14 mouse cellular contexts compared by ENCODE assay signal in genomic region chr17:43327810-43328209, GRCm38 (mm10). TPM values are rescaled to one million over a fixed set of nuclear protein-coding genes. Genes with fewer than 3 reads are reported as not detected.
DNase-seq lines count a peak whose midpoint lies in the region; ATAC-seq lines count a peak whose summit lies in the region.
"Had no signal": no experiment of that assay in that cellular context is flagged by ENCODE, and none has a peak within 500 bp of the region (broad histone marks: within the 10 kb centered on the region; RNA-seq: fewer than 3 reads in every experiment).

No protein-coding gene starts in this region.

- no peaks in the 10 kb centered on the region for H3K36me3 ChIP-seq in heart, embryonic 15.5 days
- H3K36me3 ChIP-seq in macrophage (ENCODE audit: inconsistent target), result no peaks in the 10 kb centered on the region
- H3K36me3 ChIP-seq: neural tube, embryonic 12.5 days had no signal

- 34% methylated on average over 4 of the region's 6 CpGs for WGBS in heart, embryonic 15.5 days
- 54% methylated on average over 4 of the region's 6 CpGs for WGBS in macrophage (ENCODE audit: missing documents)

- no peaks in the 10 kb centered on the region for H3K27me3 ChIP-seq in heart, embryonic 15.5 days
- H3K27me3 ChIP-seq: neural tube, embryonic 12.5 days had no signal

- no peak for DNase-seq in heart, adult 9 months (ENCODE audit: low spot score in 2 of 2)
- DNase-seq in c-Kit-positive CD71-positive TER-119-positive erythroid progenitor cells, embryonic 14.5 days (ENCODE audit: low spot score), result peak; percentile 58
- no peak for DNase-seq in retina, postnatal 1 day
- no peak for DNase-seq in ovary, postnatal 14 days (ENCODE audit: low spot score)
- DNase-seq in left cerebral cortex, postnatal 4 days, result no peak
- DNase-seq: kidney, adult 8-10 months had no signal

- no peaks in the 10 kb centered on the region for H3K79me2 ChIP-seq in macrophage (ENCODE audit: inconsistent target)

- H3K27ac ChIP-seq in heart, embryonic 15.5 days, result peak overlapping the region; percentile 64; the same call in 1 of the 2 replicates
- H3K27ac ChIP-seq in macrophage, result peak overlapping the region; percentile 12; the same call in 1 of the 2 replicates
- H3K27ac ChIP-seq: neural tube, embryonic 12.5 days had no signal

- H3K4me2 ChIP-seq in heart, embryonic 15.5 days, result no peak overlapping the region

- H3K4me1 ChIP-seq in heart, embryonic 15.5 days (replicated peaks), result peaks cover 24% of the 10 kb centered on the region
- H3K4me1 ChIP-seq: neural tube, embryonic 12.5 days had no signal

- H3K4me3 ChIP-seq in heart, embryonic 15.5 days, result no peak overlapping the region
- H3K4me3 ChIP-seq in macrophage (ENCODE audit: inconsistent target), result no peak overlapping the region

- H3K9ac ChIP-seq in heart, embryonic 15.5 days, result no peak overlapping the region

- no peak for ATAC-seq in heart, embryonic 15.5 days (replicated peaks; ENCODE audit: insufficient number of reproducible peaks, insufficient read depth, low FRiP score, low read depth)
- ATAC-seq in granulocyte monocyte progenitor cell, adult 5-6 weeks (replicated peaks; ENCODE audit: poor library complexity, severe bottlenecking), result peak; percentile 63

- no peaks in the 10 kb centered on the region for H3K9me3 ChIP-seq in heart, embryonic 15.5 days (replicated peaks)

- intact Hi-C loops in left cerebral cortex, postnatal 4 days (cut with DNase I), result no loop called here

RNA-seq across cellular contexts. Expression of gene Adgrf5, which starts 32.4 kb away (rescaled TPM):
- polyA plus RNA-seq in heart, embryonic 15.5 days (2015; fragmentation: Nextera tagmentation; extraction: Ambion mirVana), result 20.5 and 21.3 TPM in 2 replicates
- total RNA-seq in granulocyte monocyte progenitor cell, adult 5-6 weeks (2014; fragmentation: Nextera tagmentation), result not detected in 2 replicates
- total RNA-seq in granulocyte monocyte progenitor cell, adult 5-6 weeks (2017), result not detected in 2 replicates
- total RNA-seq in macrophage (2018; cell fraction: chromatin; rRNA removed), result under 1 TPM in 4 of 26 experiments, not detected in 22; 0.13 to 0.20 (median 0.17) TPM
- total RNA-seq in macrophage (2018; cell fraction: cytosol; rRNA removed), result under 1 TPM in 15 of 26 experiments, not detected in 11; under 0.01 to 0.31 (median 0.07) TPM
- 1 to 10 TPM in 1 of 26 experiments, not detected in 25; 1.2 TPM for total RNA-seq in macrophage (2018; cell fraction: nucleus; rRNA removed)
- polyA plus RNA-seq in macrophage (2018), result 0.07 to 0.43 TPM (median 0.09 TPM) in 3 replicates
- 10 to 100 TPM; 24.0 to 27.2 TPM for total RNA-seq in left cerebral cortex, postnatal 4 days (2021)

RNA-seq across cellular contexts. Expression of gene Adgrf1, which starts 57.7 kb away (rescaled TPM):
- polyA plus RNA-seq in heart, embryonic 15.5 days (2015; fragmentation: Nextera tagmentation; extraction: Ambion mirVana), result not detected in 2 replicates
- total RNA-seq in granulocyte monocyte progenitor cell, adult 5-6 weeks (2014; fragmentation: Nextera tagmentation), result not detected in 2 replicates
- total RNA-seq in granulocyte monocyte progenitor cell, adult 5-6 weeks (2017), result not detected in 2 replicates
- 1 to 10 TPM in 1 of 26 experiments, under 1 TPM in 8, not detected in 17; 0.20 to 2.0 (median 0.41) TPM for total RNA-seq in macrophage (2018; cell fraction: chromatin; rRNA removed)
- total RNA-seq in macrophage (2018; cell fraction: cytosol; rRNA removed), result under 1 TPM in 13 of 26 experiments, not detected in 13; 0.03 to 0.38 (median 0.06) TPM
- total RNA-seq in macrophage (2018; cell fraction: nucleus; rRNA removed), result under 1 TPM in 11 of 26 experiments, not detected in 15; 0.12 to 0.64 (median 0.28) TPM
- 0.05 to 0.06 TPM in 2 of 3 replicates, not detected in the other for polyA plus RNA-seq in macrophage (2018)
- total RNA-seq in left cerebral cortex, postnatal 4 days (2021), result not detected
- total RNA-seq: gastrocnemius, adult 18-20 months; left cerebral cortex, adult 18-20 months had no signal
- polyA plus RNA-seq: brain, embryonic 14.5 days; embryonic facial prominence, embryonic 11.5 days; neural tube, embryonic 12.5 days had no signal

Comparison
In these comparisons a context has a peak if more than half of its experiments do, and no peak if none do; other contexts are left out.
1. RNA of gene Adgrf5, which starts 32.4 kb away (total RNA-seq): 24.0 to 27.2 TPM in left cerebral cortex, postnatal 4 days; not detected in granulocyte monocyte progenitor cell, adult 5-6 weeks; every median in the first group is over 10 times any median in the second.